Mouse (Mus musculus): ENCODE measurements around the gene Pdia5. TPM values are rescaled to one million over a fixed set of nuclear protein-coding genes. Genes with fewer than 3 reads are reported as not detected.

Gene Pdia5
- total and polyA plus RNA-seq, 3 experiments: not detected

- no peak for DNase-seq (ENCODE audit: low read depth, low spot score)
- no peak for TF ChIP-seq HCFC1 (IDR thresholded peaks at IDR 0.05; ENCODE audit: low read depth, low read length)
- no peak for TF ChIP-seq MAFK (IDR thresholded peaks at IDR 0.05; ENCODE audit: borderline replicate concordance, low read depth, low read length)
- TF ChIP-seq MYC (IDR thresholded peaks at IDR 0.05; ENCODE audit: low read depth, low read length): no peak
- no peak for TF ChIP-seq MAX (IDR thresholded peaks at IDR 0.05; ENCODE audit: low read length)
- no peak for TF ChIP-seq SIN3A (IDR thresholded peaks at IDR 0.05; ENCODE audit: low read length)
- TF ChIP-seq POLR2AphosphoS2 (IDR thresholded peaks at IDR 0.05; ENCODE audit: low read length): no peak
- no peak for TF ChIP-seq MYB (IDR thresholded peaks at IDR 0.05; ENCODE audit: low read depth, low read length)
- no peak for TF ChIP-seq BHLHE40 (IDR thresholded peaks at IDR 0.05; ENCODE audit: borderline replicate concordance, low read depth, low read length)
- TF ChIP-seq CHD1 (IDR thresholded peaks at IDR 0.05; ENCODE audit: low read depth, low read length): no peak
- no peak for TF ChIP-seq SMC3 (IDR thresholded peaks at IDR 0.05; ENCODE audit: low read depth, low read length)
- no peak for TF ChIP-seq POLR2A (IDR thresholded peaks at IDR 0.05; ENCODE audit: control insufficient read depth in 1 of 2, insufficient read depth in 1 of 2, low read depth in 1 of 2, low read length in 2 of 2, poor library complexity in 1 of 2)
- no peak for TF ChIP-seq CTCF (IDR thresholded peaks at IDR 0.05 in 2 of 3, conservative IDR thresholded peaks at IDR 0.05 in 1 of 3; ENCODE audit: control insufficient read depth in 1 of 3, insufficient read depth in 1 of 3, low read depth in 2 of 3, low read length in 3 of 3, poor library complexity in 1 of 3, severe bottlenecking in 1 of 3)
- TF ChIP-seq NELFE (IDR thresholded peaks at IDR 0.05; ENCODE audit: low read depth, low read length): no peak
- no peak for TF ChIP-seq USF1 (IDR thresholded peaks at IDR 0.05; ENCODE audit: low read depth, low read length)
- Histone ChIP-seq H3K9me3 (replicated peaks; ENCODE audit: insufficient read depth, low read length) (no peaks in the 10 kb centered on the region), H3K9ac (ENCODE audit: control insufficient read depth, low read depth, low read length, poor library complexity, severe bottlenecking) (no peak overlapping the region), H3K4me3 (ENCODE audit: control insufficient read depth in 1 of 2, insufficient read depth in 1 of 2, low read depth in 2 of 2, low read length in 2 of 2) (no peak overlapping the region), H3K27ac (ENCODE audit: control insufficient read depth, low read depth, low read length) (no peak overlapping the region), H3K79me2 (ENCODE audit: control insufficient read depth, insufficient read depth, low read length, poor library complexity) (no peaks in the 10 kb centered on the region), H3K36me3 (ENCODE audit: control insufficient read depth in 1 of 2, insufficient read depth in 2 of 2, low read length in 2 of 2) (no peaks in the 10 kb centered on the region), H3K4me1 (ENCODE audit: control insufficient read depth in 1 of 2, insufficient read depth in 2 of 2, low read length in 2 of 2) (no peaks in the 10 kb centered on the region), H3K27me3 (ENCODE audit: control insufficient read depth in 1 of 2, insufficient read depth in 2 of 2, low read length in 2 of 2) (no peaks in the 10 kb centered on the region)
Measured at GRCm38 (mm10) chr16:35406166-35406565, 84.5 kb downstream of the Pdia5 start.

GRCm38 (mm10) chr16:35405348-35406080 lies 85.2 kb downstream of the Pdia5 start:
- Histone ChIP-seq H3K79me2 (ENCODE audit: control insufficient read depth, insufficient read depth, low read length, poor library complexity) (no peaks in the 10 kb centered on the region), H3K9me3 (replicated peaks; ENCODE audit: insufficient read depth, low read length) (no peaks in the 10 kb centered on the region), H3K27me3 (ENCODE audit: control insufficient read depth in 1 of 2, insufficient read depth in 2 of 2, low read length in 2 of 2) (no peaks in the 10 kb centered on the region), H3K27ac (ENCODE audit: control insufficient read depth, low read depth, low read length) (no peak overlapping the region), H3K9ac (ENCODE audit: control insufficient read depth, low read depth, low read length, poor library complexity, severe bottlenecking) (no peak overlapping the region), H3K36me3 (ENCODE audit: control insufficient read depth in 1 of 2, insufficient read depth in 2 of 2, low read length in 2 of 2) (no peaks in the 10 kb centered on the region), H3K4me3 (ENCODE audit: control insufficient read depth in 1 of 2, insufficient read depth in 1 of 2, low read depth in 2 of 2, low read length in 2 of 2) (no peak overlapping the region), H3K4me1 (ENCODE audit: control insufficient read depth in 1 of 2, insufficient read depth in 2 of 2, low read length in 2 of 2) (no peaks in the 10 kb centered on the region)
- TF ChIP-seq RAD21 (IDR thresholded peaks at IDR 0.05; ENCODE audit: low read depth, low read length): no peak
- no peak for TF ChIP-seq CTCF (IDR thresholded peaks at IDR 0.05 in 2 of 3, conservative IDR thresholded peaks at IDR 0.05 in 1 of 3; ENCODE audit: control insufficient read depth in 1 of 3, insufficient read depth in 1 of 3, low read depth in 2 of 3, low read length in 3 of 3, poor library complexity in 1 of 3, severe bottlenecking in 1 of 3)
- TF ChIP-seq MYB (IDR thresholded peaks at IDR 0.05; ENCODE audit: low read depth, low read length): no peak
- no peak for DNase-seq (ENCODE audit: low read depth, low spot score)

Measured in MEL (cell line).